Mouse (Mus musculus): ENCODE measurements around the gene Dcun1d3.

Gene Dcun1d3

DNA sequence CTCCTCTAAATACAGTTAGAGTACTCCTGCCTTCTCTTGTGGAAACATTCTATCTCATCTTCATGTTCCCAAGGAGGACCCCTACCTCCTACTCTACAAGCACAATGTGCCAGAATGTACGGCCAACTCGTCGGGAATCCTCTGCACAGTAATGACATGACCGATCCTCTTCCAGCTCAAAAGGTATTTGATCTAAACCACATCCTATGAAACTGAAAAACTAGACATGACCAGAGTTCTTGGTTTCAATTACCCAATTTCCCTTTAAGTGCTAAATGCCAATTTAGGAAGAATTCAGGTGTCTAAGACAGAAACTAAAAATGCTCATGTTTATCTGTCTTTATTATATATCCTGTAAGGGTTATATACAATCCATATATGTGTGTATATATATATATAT, 23.9 kb downstream of the Dcun1d3 start:
- no peak for DNase-seq

DNA sequence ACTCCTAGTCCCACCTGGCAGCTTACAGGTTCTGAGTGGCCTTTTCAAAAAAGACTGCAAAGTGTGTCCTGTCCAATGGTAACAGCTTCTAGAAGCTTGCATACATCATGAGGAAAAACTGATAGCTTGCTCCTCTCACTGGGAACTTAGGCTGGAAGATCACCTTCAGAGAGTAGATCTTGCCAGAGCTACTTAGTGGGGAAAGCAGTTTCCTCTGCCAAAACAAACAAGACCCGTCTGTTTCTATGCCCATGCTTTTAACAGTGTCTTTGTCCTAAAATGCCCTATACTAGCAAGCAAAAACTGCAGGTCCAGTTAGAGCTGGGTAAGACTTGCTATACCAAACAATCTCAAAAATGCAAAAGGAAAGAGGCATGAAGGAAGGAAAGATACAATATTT, 30.0 kb downstream of the Dcun1d3 start:
- DNase-seq = no peak

DNA sequence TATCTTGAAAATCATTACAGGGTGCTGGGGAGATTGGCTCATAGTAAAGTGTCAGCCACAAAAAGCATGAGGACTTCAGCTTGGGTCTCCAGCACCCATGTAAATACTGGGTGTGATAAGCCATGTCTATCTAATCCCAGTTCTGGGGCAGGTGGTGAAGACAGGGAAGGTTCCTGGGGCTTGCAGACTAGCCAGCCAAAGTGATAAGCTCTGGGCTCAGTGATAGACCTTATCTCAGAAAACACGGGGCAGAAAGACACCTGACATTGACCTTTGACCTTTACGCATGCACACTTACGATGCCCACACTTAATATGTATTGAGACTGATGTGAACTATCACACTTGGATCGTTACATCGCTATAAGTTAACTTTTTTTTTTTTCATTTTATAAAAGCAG, 31.6 kb downstream of the Dcun1d3 start:
- no peak for DNase-seq

DNA sequence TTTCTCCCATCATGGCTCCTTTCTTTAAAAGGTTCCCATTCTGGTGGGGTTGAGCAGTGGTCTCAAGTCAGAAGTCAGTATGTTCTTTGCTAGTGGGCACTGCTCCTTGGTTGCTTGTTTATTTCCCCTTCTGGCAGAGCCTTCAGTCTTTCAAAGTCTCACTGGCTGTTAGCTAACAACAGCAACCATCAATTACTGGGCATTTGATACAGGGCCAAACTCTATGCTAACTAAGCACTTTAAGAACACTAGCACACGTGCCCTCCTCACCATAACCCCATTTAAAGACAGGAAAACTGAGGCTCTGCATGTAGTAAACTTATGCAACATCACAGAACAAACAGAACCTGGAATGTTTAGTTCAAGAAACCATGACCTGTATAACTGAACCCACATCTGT, 33.9 kb downstream of the Dcun1d3 start:
- no peak for DNase-seq

DNA sequence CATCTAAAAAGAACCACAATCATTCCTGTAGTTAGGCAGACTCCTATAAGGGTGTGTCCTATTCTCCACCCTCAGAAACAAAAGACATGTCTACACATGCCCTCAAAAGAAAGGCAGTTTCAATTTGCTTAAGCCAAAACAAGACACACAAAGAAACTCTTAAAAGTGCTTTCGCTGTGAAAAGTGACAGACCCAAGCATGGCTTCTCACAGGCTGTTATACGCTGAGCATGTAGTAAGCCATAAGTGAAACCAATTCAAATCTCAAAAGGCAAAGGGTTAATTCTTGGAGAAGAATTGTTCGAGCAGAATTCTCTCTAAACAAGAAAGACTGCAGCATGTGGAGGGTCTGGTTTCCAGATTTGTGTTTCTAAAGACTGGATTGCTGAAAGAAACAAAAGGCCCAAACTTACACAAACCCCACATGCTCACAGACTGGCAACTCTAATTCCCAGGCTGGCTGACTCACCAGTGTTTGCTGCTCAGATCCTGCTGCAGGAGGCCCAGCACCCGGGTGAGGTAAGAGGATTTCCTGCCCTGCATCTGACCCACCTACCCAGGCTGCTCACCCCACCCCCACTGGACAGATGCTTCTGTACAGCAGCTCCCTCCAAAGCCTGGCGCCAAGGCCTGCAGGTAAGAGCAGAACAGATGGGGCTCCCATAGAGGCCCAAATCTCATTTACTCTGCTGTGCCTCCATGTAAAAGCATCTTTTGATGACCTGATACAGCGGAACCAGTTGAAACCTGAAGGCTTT, 34.6 kb downstream of the Dcun1d3 start:
- peak; percentile 22 for DNase-seq

DNA sequence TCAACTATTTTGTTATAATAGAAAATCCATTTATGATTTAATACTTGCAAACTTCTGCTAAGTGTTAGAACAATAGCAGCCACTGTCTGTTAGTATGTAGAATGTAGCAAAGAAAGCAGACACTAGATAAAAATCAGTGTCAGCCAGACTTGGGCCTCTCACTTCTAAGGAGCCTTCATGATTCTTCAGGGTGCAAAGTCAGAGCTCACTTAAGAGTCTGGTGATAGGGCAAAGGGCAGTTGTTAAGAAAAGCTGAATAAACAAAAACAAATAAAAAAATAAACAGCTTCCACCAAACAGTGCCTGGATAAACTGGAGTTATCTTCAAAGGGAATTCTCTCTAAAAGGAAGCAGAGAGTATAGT, 35.1 kb downstream of the Dcun1d3 start:
- no peak for DNase-seq

DNA sequence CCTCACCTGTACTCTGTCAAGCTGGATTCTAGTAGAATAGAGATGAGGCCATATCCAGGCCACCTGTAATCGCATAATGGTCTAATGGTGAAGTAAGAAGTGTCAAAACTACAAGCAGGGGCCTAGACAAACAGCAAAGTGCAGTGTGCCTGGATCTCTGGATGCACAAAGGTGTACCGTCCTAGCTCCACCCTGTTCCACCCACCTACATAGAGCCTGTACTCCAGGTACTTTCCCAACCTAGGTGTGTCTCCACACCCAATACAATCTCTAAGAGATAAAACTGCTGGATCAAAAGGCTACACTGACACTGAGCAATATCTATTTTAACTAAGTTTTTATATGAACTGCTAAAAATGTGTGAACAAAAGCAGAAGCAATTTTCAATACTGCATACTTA, 35.5 kb downstream of the Dcun1d3 start:
- DNase-seq = no peak

DNA sequence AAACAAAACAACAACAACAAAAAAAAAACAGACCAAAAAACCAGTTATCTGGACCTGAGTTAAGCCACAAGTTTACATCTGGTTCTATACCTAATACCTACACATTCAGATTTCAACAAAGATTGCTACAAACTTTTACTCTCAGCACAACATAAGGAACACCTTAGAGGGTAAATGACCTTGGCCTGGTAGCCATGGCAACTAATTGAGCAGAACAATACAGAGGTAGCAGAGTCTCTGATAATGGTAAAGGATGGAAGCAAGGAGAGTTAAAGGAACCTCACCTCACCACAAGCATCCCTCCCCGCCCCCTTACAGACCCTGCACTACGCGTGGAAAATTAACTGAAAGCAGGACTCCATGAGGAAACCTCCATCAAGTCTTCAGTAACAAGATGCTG, 36.0 kb downstream of the Dcun1d3 start:
- DNase-seq = no peak

DNA sequence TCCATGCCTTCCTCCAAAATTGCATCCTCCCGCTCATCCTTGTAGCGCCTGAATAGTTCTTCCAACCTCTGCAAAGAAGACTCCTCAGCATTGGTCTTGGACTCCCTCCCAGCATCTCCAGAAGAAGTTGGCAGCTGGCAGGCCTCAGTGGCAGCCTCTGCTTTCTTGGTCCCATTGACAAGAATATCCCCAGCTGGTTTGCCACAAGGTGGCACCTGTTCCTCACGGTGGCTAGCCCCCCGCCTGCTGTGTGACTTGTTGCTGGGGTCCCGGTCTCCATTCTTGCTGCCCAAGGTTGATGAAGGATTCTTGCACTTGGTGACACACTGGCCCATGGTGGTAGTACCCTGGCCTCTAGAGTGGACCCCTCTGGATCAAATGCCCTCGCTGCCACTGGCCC, 36.6 kb downstream of the Dcun1d3 start:
- DNase-seq = no peak

DNA sequence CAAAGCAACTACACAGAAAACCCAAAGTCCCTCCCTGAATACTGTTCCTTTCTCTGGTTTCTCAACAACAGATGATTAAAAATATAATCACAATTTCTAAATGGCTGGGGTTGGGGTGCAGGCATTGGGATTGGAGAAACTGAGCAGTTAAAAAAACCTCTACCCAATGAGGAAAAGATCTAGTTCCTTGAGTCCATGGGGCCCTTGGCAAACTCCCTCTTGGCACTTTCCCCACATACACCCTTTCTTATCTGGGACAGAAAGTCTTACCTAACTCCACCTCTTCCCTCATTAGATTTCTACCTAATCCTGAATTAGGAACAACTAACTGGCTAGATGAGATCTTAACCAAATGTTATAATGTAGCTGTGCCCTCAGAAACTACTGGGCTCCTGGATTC, 41.1 kb downstream of the Dcun1d3 start:
- DNase-seq = no peak

DNA sequence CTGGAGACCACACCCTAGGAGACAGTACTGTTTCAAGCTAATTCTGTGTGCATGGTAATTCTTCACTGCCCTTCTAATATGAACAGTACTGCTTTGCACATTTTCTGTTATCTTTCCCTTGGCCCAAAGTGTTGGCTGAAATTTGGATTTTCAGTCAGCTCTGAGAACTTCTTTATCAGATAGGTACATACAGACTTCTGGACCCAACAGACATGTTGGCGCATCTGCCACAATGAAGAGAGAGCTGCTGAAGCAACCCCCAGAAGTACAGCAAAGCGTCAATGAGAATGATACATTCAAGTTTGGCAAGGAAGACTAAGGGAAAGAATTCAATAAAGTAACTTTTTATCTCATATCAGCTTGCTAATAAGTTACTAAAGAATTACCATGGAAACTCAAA, 41.7 kb downstream of the Dcun1d3 start:
- DNase-seq = no peak

DNA sequence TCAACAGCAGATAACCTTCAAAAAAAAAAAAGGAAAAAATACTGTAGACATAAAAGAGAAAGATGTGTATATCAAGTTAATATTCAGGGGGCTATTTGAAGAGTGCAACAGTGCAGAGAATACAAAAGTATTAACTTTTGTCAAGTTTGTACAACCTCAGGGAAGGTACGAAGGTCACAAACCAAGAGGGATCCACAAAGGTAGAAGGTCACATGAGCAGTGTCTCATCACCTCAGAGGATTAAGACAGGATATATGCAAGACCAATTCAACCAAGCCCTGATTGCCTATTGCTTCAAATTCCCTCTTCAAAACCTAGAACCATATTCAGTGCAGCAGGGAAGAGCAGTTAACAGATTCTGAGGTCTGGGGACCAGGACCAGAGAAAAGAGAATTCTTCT, 42.9 kb downstream of the Dcun1d3 start:
- DNase-seq = no peak

DNA sequence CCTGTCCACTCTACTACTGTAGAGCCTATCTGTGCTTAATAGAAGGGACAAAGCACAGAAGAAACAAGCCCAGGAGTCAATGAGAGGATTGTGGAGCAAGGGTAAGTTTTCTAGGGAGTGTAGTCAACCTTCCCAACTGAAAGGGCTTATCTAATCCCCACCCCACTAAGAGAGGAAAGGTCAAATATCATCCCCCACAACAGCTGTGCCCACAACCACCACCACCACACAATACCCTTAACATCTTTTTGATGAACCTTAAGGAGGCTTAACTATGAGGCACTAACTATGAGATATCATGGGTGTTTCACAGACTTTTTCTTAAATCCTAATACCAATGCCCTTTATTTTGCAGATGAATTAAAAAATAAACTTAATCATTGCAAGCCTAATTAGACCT, 43.6 kb downstream of the Dcun1d3 start:
- no peak for DNase-seq

DNA sequence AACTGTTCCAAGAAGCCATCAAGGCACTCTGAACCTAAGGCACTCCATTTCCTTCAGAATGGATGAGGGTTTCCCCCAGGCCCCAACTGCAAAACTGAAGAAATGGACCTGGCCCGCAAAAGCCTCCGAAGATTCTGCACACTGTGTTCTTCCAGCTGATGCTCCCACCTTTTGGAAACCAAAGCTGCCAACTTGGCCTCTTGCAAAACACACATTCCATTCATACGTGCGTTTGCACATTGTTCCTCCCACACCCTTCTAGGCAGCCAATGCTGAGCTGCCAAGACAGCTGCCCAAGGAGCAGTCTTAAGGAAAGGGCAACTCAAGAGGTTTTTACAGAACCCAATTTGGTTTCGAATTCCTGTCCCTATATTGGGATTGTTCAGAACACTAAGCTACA, 45.4 kb downstream of the Dcun1d3 start:
- DNase-seq = no peak

DNA sequence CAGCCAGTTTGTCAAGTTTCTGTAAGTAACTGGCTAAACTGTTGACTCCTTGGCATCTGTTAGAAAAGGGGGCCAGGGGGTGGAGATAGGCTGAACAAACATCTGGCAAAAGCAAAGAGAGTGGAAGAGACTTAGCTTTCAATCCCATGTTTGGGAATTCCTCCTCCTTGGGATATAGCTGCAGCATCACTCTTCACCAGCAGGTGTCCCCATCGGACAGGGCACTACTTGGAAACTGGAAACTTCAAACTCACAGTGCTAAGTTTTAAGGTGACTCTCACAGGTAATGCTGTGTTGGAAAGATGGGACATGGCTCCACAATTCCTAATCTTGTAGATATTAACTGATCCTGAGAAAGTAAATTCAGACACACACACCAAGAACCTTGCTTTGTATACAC, 47.0 kb downstream of the Dcun1d3 start:
- peak; percentile 59 for DNase-seq

DNA sequence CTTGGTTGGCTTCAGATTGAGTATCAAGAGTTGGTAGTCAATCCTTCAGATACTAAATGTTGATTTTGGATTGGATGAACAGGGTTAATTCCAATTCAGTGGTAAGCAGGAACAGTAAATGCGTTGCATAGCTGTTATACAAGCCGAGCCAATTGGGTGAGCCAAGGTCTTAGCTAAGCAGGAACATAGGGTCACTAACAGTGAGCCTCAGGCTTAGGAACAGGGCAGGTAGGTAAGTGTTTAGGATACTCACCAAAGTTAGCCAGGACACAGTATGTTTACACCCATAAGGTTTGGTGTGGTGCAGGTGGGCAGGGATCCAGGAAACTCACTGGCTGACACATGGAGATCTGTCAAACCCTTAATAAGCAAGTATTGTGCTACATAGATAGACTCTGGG, 48.7 kb downstream of the Dcun1d3 start:
- DNase-seq = no peak

DNA sequence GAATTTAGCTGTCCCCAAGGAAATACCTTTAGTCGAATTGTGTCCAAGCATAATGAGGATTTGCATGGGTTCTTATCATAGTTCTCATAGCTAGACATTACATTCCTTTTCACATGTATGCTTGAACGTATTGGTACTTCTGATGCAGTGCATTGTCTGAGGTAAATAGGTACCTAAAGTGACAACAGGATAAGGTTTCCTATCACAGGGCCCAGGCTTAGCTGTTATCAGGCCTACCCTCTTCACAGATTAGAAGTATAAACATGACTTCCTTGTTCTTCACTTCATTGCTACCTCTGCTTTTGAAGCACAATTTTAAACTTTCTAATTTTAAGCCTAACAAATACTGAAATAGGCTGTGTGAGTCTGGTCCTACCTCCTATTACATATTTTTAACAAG, 50.6 kb downstream of the Dcun1d3 start:
- no peak for DNase-seq

DNA sequence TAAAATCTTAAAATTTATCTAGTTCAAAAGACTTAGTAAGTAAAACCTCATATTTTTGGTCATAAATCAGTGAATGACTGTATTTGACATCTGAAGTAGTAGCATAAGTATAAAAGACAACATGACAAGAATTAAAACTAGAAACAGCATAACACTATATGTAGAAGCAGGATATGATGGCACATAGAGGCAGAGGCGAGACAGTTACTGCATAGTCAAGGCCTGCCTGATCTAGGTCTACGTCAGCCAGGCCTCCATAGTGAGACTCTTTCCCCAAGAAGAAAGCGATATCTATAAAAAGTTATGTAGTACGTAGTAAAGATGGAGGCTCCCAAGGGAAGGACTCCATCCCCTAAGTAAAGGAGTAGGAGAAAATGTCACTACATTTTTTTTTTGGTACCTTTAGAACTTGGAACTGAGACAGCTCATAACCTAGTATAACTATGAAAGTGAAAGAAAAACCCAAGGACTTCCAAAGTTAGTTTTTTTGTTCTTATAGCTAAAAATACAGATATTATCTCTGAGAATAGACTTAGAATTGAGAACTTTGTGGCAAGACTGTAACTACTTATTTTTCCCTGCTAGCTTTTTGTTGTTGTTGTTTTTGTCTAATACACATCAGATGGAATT, 54.2 kb downstream of the Dcun1d3 start:
- DNase-seq = no peak

DNA sequence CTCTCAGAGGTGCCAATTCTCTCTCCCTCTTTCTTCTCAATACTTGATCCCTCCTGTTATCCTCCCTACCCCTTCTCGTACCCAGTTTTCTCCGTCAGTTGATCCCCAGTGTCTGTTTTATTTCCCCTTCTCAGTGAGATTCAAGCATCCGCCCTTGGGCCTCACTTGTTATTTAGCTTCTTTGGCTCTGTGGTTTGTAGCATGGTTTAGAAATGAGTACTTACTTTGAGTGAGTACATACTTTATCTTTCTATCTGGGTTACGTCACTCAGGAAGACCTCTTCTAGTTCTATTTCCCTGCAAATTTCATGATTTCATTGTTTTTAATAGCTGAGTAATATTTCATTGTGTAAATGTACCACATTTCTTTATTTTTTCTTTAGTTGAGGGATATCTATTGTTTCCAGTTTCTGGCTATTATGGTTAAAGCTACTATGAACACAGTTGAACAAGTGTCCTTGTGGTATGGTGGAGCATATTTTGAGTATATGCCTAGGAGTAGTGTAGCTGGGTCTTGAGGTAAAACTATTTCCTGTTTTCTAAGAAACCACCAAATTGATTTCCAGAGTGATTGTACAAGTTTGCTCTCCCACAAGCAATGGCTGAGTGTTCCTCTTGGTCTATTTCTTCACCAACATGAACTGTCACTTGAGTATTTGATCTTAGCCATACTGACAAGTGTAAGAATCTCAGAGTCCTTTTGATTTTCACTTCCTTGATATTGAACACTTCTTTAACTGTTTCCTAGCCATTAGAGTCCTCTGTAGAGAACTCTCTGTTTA, 59.9 kb downstream of the Dcun1d3 start:
- no peak for DNase-seq

DNA sequence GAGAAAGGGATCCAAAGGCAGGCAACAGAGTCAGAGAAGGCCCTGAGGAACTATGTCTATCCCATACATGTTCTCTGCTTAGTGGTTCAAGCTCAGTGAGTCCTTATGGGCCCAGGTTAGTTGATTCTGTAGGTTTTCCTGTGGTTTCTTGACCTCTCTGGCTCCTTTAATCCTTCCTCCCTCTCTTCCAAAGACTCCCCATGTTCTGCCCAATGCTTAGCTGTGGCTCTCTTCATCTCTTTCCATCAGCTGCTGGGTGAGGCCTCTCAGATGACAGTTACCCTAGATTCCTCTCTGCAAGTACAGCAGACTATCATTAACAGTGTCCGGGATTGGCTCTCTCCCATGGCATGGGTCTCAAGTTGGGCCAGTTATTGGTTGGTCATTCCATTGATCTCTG, 60.7 kb downstream of the Dcun1d3 start:
- DNase-seq = no peak

DNA sequence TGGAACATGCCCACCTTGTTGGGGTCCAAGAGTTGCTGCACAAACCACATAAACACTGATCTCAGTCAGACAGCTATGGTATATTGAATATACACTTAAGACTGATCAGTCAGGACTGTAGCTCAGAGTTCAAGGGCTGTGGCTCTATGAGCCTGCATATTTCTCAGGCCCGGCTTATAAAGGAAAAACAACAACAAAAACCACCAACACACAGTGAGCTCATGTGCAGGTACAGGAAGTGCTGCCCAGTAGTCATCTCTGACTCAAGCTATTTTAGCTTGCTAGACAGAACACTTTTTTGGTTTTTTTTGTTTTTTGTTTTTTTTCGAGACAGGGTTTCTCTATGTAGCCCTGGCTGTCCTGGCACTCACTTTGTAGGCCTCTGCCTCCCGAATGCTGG, 87.4 kb downstream of the Dcun1d3 start:
- no peak for DNase-seq

DNA sequence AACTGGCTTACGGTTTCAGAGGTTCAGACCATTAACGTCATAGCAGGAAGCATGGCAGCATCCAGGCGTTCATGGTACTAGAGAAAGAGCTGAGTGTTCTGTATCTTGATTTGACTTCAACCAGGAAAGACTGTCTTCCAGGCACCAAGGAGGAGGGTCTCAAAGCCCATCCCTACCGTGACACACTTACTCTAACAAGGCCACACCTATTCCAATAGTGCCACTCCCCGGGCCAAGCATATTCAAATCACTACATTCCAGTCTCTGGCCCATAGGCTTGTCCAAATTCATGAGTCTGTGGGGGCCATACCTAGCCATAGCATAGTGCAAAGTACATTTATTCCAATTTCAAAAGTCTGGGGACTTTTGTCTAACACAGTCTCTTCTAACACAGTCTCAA, 88.7 kb downstream of the Dcun1d3 start:
- no peak for DNase-seq

Data from cerebellum, adult 8-10 months (tissue).